Mouse (Mus musculus) spleen, adult 2 months (tissue): Measurements from ENCODE around the gene Slc44a4.

ENCODE experiments used
- CTCF ChIP-seq: fragments of 200-500 bp; IDR thresholded peaks from 2 replicates; pipeline ENCODE4 v1.5.1; 2011; ENCODE audit warnings: mild to moderate bottlenecking, inconsistent platforms; ENCODE audit not compliant: insufficient read depth, insufficient read length, insufficient replicate concordance; ENCODE audit errors: extremely low read depth
- POLR2A ChIP-seq: fragments of 200-500 bp; IDR thresholded peaks from 2 replicates; pipeline ENCODE4 v1.6.1; 2011; ENCODE audit warnings: low read depth, low read length, inconsistent platforms

GRCm38 (mm10) chr17:34884704-34885103, 29.6 kb upstream of the Slc44a4 start:
- TF ChIP-seq CTCF (no peak), POLR2A (no peak)
